Mouse (Mus musculus): ENCODE results near the gene Phrf1.
A peak's percentile ranks its signal among the peaks of the same experiment; 100 is the strongest.
"Not testable (repeated sequence)": the region's sequence is repeated elsewhere in the genome, so short reads cannot be mapped to it uniquely, and the experiment has no call there.

Phrf1 gene

GRCm38 (mm10) chr7:141213605-141214235 is 14.9 kb upstream of the Phrf1 start, which contains the start of gene Lmntd2:
Lmntd2 (minus strand) TSS chr7:141214080.
- no peak for DNase-seq (ENCODE audit: low read depth, low spot score)

GRCm38 (mm10) chr7:141214310-141214709 is 14.3 kb upstream of the Phrf1 start:
- DNase-seq (ENCODE audit: low read depth, low spot score), result no peak

GRCm38 (mm10) chr7:141215101-141215879 is 13.3 kb upstream of the Phrf1 start, which contains the start of gene Rassf7:
Rassf7 (plus strand) TSS chr7:141215860.
- peak; percentile 99 for DNase-seq (ENCODE audit: low read depth, low spot score)

GRCm38 (mm10) chr7:141215880-141216733 is 12.5 kb upstream of the Phrf1 start:
- peak; percentile 81 for DNase-seq (ENCODE audit: low read depth, low spot score)

GRCm38 (mm10) chr7:141216894-141217293 is 11.7 kb upstream of the Phrf1 start:
- DNase-seq (ENCODE audit: low read depth, low spot score), result no peak

- no peak for DNase-seq (ENCODE audit: low read depth, low spot score)
Measured at GRCm38 (mm10) chr7:141217343-141218013, 11.1 kb upstream of the Phrf1 start.

- no peak for DNase-seq (ENCODE audit: low read depth, low spot score)
Measured at GRCm38 (mm10) chr7:141218141-141218540, 10.4 kb upstream of the Phrf1 start.

GRCm38 (mm10) chr7:141218557-141219133 is 9.9 kb upstream of the Phrf1 start:
- no peak for DNase-seq (ENCODE audit: low read depth, low spot score)

- no peak for DNase-seq (ENCODE audit: low read depth, low spot score)
Measured at GRCm38 (mm10) chr7:141219558-141220099, 9.0 kb upstream of the Phrf1 start.

GRCm38 (mm10) chr7:141220377-141220776 is 8.2 kb upstream of the Phrf1 start:
- no peak for DNase-seq (ENCODE audit: low read depth, low spot score)

GRCm38 (mm10) chr7:141221249-141222125 is 7.1 kb upstream of the Phrf1 start:
- peak; percentile 99 for DNase-seq (ENCODE audit: low read depth, low spot score)

GRCm38 (mm10) chr7:141222126-141222467 is 6.5 kb upstream of the Phrf1 start:
- DNase-seq (ENCODE audit: low read depth, low spot score), result no peak

GRCm38 (mm10) chr7:141222696-141223215 is 5.8 kb upstream of the Phrf1 start:
- DNase-seq (ENCODE audit: low read depth, low spot score), result no peak

- peak; percentile 63 for DNase-seq (ENCODE audit: low read depth, low spot score)
Measured at GRCm38 (mm10) chr7:141226535-141226934, 2.0 kb upstream of the Phrf1 start.

GRCm38 (mm10) chr7:141227796-141228195 is 788 bp upstream of the Phrf1 start:
- DNase-seq (ENCODE audit: low read depth, low spot score), result no peak

GRCm38 (mm10) chr7:141229702-141230101 is 1.1 kb downstream of the Phrf1 start:
- no peak for DNase-seq (ENCODE audit: low read depth, low spot score)

GRCm38 (mm10) chr7:141230570-141230969 is 2.0 kb downstream of the Phrf1 start:
- DNase-seq (ENCODE audit: low read depth, low spot score), result no peak

GRCm38 (mm10) chr7:141231111-141231510 is 2.5 kb downstream of the Phrf1 start:
- no peak for DNase-seq (ENCODE audit: low read depth, low spot score)

- DNase-seq (ENCODE audit: low read depth, low spot score), result peak; percentile 65
Measured at GRCm38 (mm10) chr7:141231551-141231950, 3.0 kb downstream of the Phrf1 start.

GRCm38 (mm10) chr7:141250486-141250885 is 21.9 kb downstream of the Phrf1 start:
- not testable (repeated sequence) for DNase-seq (ENCODE audit: low read depth, low spot score)

Data from R1 (cell line).